Mouse (Mus musculus): ENCODE results near the gene Tor1aip1. TPM values are rescaled to one million over a fixed set of nuclear protein-coding genes. Genes with fewer than 3 reads are reported as not detected.

Tor1aip1 gene
- polyA plus RNA-seq, 2 experiments = 27.2 to 45.6 TPM

DNA sequence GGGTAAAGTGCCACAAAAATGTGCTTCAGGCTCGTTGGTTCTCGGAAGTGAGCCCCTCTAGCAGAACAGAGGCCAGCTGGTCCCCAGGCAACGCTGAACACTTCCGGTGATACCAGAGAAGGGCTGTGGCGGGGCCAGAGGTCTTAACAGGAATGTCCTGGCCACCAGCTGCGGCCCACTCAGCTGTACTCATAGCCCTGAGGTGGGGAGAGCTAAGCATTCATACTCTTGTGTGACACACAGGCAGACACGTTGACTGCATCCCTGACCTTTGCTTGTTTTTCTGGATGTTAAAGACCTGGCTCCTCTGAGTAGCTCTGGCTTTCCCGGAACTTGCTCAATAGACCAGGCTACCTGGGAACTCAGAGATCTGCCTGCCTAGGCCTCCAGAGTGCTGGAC lies 38.3 kb upstream of the Tor1aip1 start:
- TF ChIP-seq POLR2A (IDR thresholded peaks at IDR 0.05; ENCODE audit: borderline replicate concordance, extremely low read depth, insufficient read depth, insufficient read length) = no peak

DNA sequence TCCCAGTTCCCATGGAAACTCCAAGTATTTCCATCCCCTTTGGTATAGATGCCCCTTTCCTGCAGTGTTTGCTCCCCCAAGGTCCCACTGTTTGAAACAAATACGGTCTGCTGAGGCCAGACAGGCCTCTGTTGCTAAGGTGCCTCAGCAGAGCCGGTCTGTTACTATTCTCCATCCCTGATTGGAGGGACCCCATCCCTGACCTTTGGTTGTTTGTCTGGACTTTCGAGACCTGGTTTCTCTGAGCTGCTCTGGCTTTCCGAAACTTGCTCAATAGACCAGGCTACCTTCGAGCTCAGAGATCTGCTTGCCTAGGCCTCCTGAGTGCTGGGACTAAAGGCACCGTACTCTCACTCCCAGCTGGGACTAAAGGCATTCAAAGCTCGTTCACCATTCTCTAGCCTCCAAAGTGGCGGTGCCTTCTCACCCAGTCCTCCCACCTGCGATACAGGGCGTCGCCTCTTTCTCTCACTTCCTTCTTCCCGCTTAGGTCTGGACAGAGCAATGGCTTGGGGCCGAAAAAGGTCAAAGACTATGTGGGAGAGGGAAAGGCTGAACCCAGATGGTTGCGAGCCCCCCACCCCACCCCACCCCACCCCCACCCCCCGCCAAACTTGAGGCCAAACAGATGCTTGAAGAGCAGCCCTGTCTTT lies 37.0 kb upstream of the Tor1aip1 start:
- no peaks in the 10 kb centered on the region for H3K36me3 ChIP-seq (ENCODE audit: control insufficient read depth, insufficient read depth, low read length)
- no peaks in the 10 kb centered on the region for H3K27me3 ChIP-seq (ENCODE audit: control insufficient read depth, insufficient read depth, low read length)
- no peak overlapping the region for H3K4me3 ChIP-seq (replicated peaks; ENCODE audit: low read length)
- WGBS = 62% methylated on average over 15 of the region's 15 CpGs
- no peak for TF ChIP-seq POLR2A (IDR thresholded peaks at IDR 0.05; ENCODE audit: borderline replicate concordance, extremely low read depth, insufficient read depth, insufficient read length)
- ATAC-seq (ENCODE audit: low FRiP score, low read depth) (no peak), DNase-seq (ENCODE audit: low spot score) (no peak)
- H3K27ac ChIP-seq (replicated peaks; ENCODE audit: low read depth, low read length) = no peak overlapping the region
- H3K9ac ChIP-seq (ENCODE audit: low read depth, low read length, severe bottlenecking) = no peak overlapping the region
- no peaks in the 10 kb centered on the region for H3K9me3 ChIP-seq (ENCODE audit: control insufficient read depth, low read length)
- no peaks in the 10 kb centered on the region; the same call in 1 of the 2 replicates for H3K4me1 ChIP-seq (ENCODE audit: control insufficient read depth, insufficient read depth, low read length)
- no peak overlapping the region for H3K4me2 ChIP-seq (replicated peaks; ENCODE audit: low read depth, low read length, severe bottlenecking)

More for the DNA sequence above, 38.3 kb upstream of the Tor1aip1 start:
- Histone ChIP-seq H3K9ac (ENCODE audit: low read depth, low read length, severe bottlenecking) (no peak overlapping the region), H3K4me1 (ENCODE audit: control insufficient read depth, insufficient read depth, low read length) (no peaks in the 10 kb centered on the region; the same call in 1 of the 2 replicates), H3K36me3 (ENCODE audit: control insufficient read depth, insufficient read depth, low read length) (no peaks in the 10 kb centered on the region), H3K4me2 (replicated peaks; ENCODE audit: low read depth, low read length, severe bottlenecking) (no peak overlapping the region), H3K27ac (replicated peaks; ENCODE audit: low read depth, low read length) (no peak overlapping the region), H3K4me3 (replicated peaks; ENCODE audit: low read length) (no peak overlapping the region), H3K27me3 (ENCODE audit: control insufficient read depth, insufficient read depth, low read length) (no peaks in the 10 kb centered on the region), H3K9me3 (ENCODE audit: control insufficient read depth, low read length) (no peaks in the 10 kb centered on the region)
- ATAC-seq (ENCODE audit: low FRiP score, low read depth) = peak; percentile 53; the same call in 1 of the 2 replicates
- 35% methylated on average over 7 of the region's 8 CpGs for WGBS
- peak; percentile 28 for DNase-seq (ENCODE audit: low spot score)

GRCm38 (mm10) chr1:156070106-156070505 lies 33.8 kb upstream of the Tor1aip1 start:
- Histone ChIP-seq H3K36me3 (ENCODE audit: control insufficient read depth, insufficient read depth, low read length) (peaks cover 23% of the 10 kb centered on the region), H3K27me3 (ENCODE audit: control insufficient read depth, insufficient read depth, low read length) (no peaks in the 10 kb centered on the region), H3K4me3 (replicated peaks; ENCODE audit: low read length) (no peak overlapping the region), H3K9me3 (ENCODE audit: control insufficient read depth, low read length) (no peaks in the 10 kb centered on the region), H3K9ac (ENCODE audit: low read depth, low read length, severe bottlenecking) (no peak overlapping the region), H3K27ac (replicated peaks; ENCODE audit: low read depth, low read length) (no peak overlapping the region), H3K4me1 (ENCODE audit: control insufficient read depth, insufficient read depth, low read length) (no peaks in the 10 kb centered on the region; the same call in 1 of the 2 replicates), H3K4me2 (replicated peaks; ENCODE audit: low read depth, low read length, severe bottlenecking) (no peak overlapping the region)
- TF ChIP-seq POLR2A (IDR thresholded peaks at IDR 0.05; ENCODE audit: borderline replicate concordance, extremely low read depth, insufficient read depth, insufficient read length) = no peak
- 82% methylated on average over 14 of the region's 14 CpGs for WGBS
- DNase-seq (ENCODE audit: low spot score) (no peak), ATAC-seq (ENCODE audit: low FRiP score, low read depth) (no peak)

GRCm38 (mm10) chr1:156066133-156066532 lies 29.9 kb upstream of the Tor1aip1 start:
- Histone ChIP-seq H3K4me1 (ENCODE audit: control insufficient read depth, insufficient read depth, low read length) (no peaks in the 10 kb centered on the region), H3K9ac (ENCODE audit: low read depth, low read length, severe bottlenecking) (no peak overlapping the region), H3K27me3 (ENCODE audit: control insufficient read depth, insufficient read depth, low read length) (no peaks in the 10 kb centered on the region), H3K36me3 (ENCODE audit: control insufficient read depth, insufficient read depth, low read length) (peaks cover 59% of the 10 kb centered on the region), H3K27ac (replicated peaks; ENCODE audit: low read depth, low read length) (no peak overlapping the region), H3K4me3 (replicated peaks; ENCODE audit: low read length) (no peak overlapping the region), H3K9me3 (ENCODE audit: control insufficient read depth, low read length) (no peaks in the 10 kb centered on the region), H3K4me2 (replicated peaks; ENCODE audit: low read depth, low read length, severe bottlenecking) (no peak overlapping the region)
- DNase-seq (ENCODE audit: low spot score) (no peak), ATAC-seq (ENCODE audit: low FRiP score, low read depth) (no peak)
- TF ChIP-seq POLR2A (IDR thresholded peaks at IDR 0.05; ENCODE audit: borderline replicate concordance, extremely low read depth, insufficient read depth, insufficient read length) = no peak
- 68% methylated on average over 3 of the region's 3 CpGs for WGBS

- ATAC-seq (ENCODE audit: low FRiP score, low read depth) (no peak), DNase-seq (ENCODE audit: low spot score) (no peak)
- TF ChIP-seq POLR2A (IDR thresholded peaks at IDR 0.05; ENCODE audit: borderline replicate concordance, extremely low read depth, insufficient read depth, insufficient read length) = no peak
- Histone ChIP-seq H3K9me3 (ENCODE audit: control insufficient read depth, low read length) (no peaks in the 10 kb centered on the region), H3K4me3 (replicated peaks; ENCODE audit: low read length) (no peak overlapping the region), H3K4me1 (ENCODE audit: control insufficient read depth, insufficient read depth, low read length) (no peaks in the 10 kb centered on the region), H3K27ac (replicated peaks; ENCODE audit: low read depth, low read length) (no peak overlapping the region), H3K4me2 (replicated peaks; ENCODE audit: low read depth, low read length, severe bottlenecking) (no peak overlapping the region), H3K9ac (ENCODE audit: low read depth, low read length, severe bottlenecking) (no peak overlapping the region), H3K27me3 (ENCODE audit: control insufficient read depth, insufficient read depth, low read length) (no peaks in the 10 kb centered on the region), H3K36me3 (ENCODE audit: control insufficient read depth, insufficient read depth, low read length) (peaks cover 71% of the 10 kb centered on the region)
- WGBS = 95% methylated on average over 4 of the region's 4 CpGs
Observed at GRCm38 (mm10) chr1:156062193-156062592, 25.9 kb upstream of the Tor1aip1 start.

Data from limb, embryonic 14.5 days (tissue).